Mouse (Mus musculus) small intestine, adult 2 months (tissue): ENCODE data around the gene Rab30.

Experiments used
- CTCF ChIP-seq: fragments of 200-500 bp; IDR thresholded peaks from 2 replicates; pipeline ENCODE4 v1.5.1; 2012; ENCODE audit warnings: low read depth, mild to moderate bottlenecking, control low read depth, inconsistent platforms, low read length, moderate library complexity, mixed read lengths; ENCODE audit not compliant: insufficient replicate concordance, insufficient read length; ENCODE audit errors: extremely low read depth
- POLR2A ChIP-seq: fragments of 200-500 bp; IDR thresholded peaks from 2 replicates; pipeline ENCODE4 v1.6.1; 2012; ENCODE audit warnings: low read depth, mild to moderate bottlenecking, control low read depth, inconsistent platforms, low read length, moderate library complexity

DNA sequence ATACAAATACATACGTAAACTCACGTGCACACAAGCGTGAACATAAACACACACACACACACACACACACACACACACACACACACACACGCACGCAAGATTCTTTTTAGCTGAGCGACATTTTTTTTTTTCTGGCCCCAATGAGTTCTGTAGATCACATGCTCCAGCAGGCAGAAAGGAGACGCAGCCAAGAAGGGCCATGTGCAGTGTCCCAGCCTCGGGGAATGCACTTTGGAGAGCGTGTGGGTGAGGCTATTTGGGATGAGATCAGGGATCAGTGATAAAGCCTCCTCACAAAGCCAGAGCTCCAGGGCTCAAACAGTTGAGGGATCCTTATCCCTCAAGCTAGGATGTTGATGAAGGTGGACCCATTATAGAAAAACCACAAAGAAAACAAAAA, 24.0 kb downstream of the Rab30 start:
- TF ChIP-seq CTCF: no peak
- TF ChIP-seq POLR2A: no peak
